Mouse (Mus musculus) adrenal gland, adult 2 months (tissue): ENCODE data around the gene Rsg1. TPM values are rescaled to one million over a fixed set of nuclear protein-coding genes. Genes with fewer than 3 reads are reported as not detected.

ENCODE experiments used
- DNase-seq: peaks from one replicate; pipeline ENCODE4 v3.0.0; 2021
- long read RNA-seq: library from polyadenylated mRNA; stranded (forward); transcript quantifications from one replicate; pipeline ENCODE4 v2.0.0, GENCODE M21; 2021
- polyA plus RNA-seq: library from polyadenylated mRNA; depleted of rRNA; stranded (reverse); fragments of >200 nt; gene quantifications from 2 replicates; pipeline ENCODE4 v1.2.3, GENCODE M21; 2012; rRNA removed
- total RNA-seq, 2 experiments: library from RNA; stranded (reverse); gene quantifications; 2 replicates each; pipeline ENCODE4 v1.2.3; 2021

Gene Rsg1
- total RNA-seq, result 1 to 10 TPM in 1 of 2 experiments, under 1 TPM in 1; 0.86 to 1.1 TPM
- polyA plus RNA-seq, result 1.7 and 2.3 TPM in 2 replicates
- long read RNA-seq, partial matches to known transcripts, result 1 of 2 reads
- long read RNA-seq, other reads (novel, unspliced or antisense), result 0 of 2 reads

- peak; percentile 95 for DNase-seq
Measured at GRCm38 (mm10) chr4:141213770-141214336, at the start of gene Rsg1. Rsg1 (plus strand) TSS chr4:141213956.

GRCm38 (mm10) chr4:141165744-141166292 lies 47.9 kb upstream of the Rsg1 start:
- DNase-seq, result no peak

GRCm38 (mm10) chr4:141167156-141167555 lies 46.6 kb upstream of the Rsg1 start:
- no peak for DNase-seq

GRCm38 (mm10) chr4:141172121-141172520 lies 41.6 kb upstream of the Rsg1 start:
- DNase-seq, result no peak

- DNase-seq, result no peak
Measured at GRCm38 (mm10) chr4:141175783-141176182, 38.0 kb upstream of the Rsg1 start.

DNA sequence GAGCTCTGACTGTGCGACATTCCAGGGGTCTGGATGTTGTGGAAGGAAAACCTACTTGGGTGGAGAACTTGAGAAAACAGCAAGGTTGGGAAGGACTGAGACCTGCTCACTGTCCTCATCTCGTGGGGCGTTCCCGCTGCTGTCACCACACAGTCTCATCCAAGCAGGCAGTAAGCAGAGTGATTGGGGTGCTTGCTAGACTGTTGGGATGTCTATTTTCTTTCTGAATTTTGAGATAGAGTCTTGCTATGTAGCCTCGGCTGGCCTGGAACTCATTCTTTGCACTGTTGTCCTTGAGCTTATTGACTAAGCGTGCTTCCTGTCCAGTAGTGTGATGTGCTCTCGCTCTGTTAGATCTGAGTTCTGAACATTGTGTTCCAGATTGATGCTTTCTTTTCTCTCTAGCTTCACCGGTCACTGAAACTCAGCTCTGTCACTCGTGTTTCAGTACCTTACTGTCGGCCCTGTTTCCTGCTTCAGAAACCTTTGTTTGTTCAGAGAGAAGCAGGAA lies 37.4 kb upstream of the Rsg1 start:
- no peak for DNase-seq

DNA sequence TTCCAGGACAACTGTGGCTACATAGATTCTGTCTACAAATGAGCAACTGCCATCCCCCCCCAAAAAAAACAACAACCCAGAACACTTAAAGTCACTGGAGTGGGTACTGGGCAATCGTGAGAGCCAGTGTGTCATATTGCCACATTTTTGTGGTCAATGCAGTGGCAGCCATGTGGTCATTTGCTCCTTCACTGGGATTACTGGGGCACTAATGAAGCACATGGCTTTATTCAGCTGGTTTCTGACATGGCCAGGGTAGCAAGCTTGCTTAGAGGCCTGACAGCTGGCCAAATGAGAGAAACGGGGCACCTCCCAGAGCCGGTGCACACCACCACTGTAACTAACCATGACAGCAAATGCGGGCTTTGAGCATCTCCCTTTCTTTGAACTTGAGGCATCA lies 35.3 kb upstream of the Rsg1 start:
- DNase-seq, result no peak

- DNase-seq, result no peak
Measured at GRCm38 (mm10) chr4:141180831-141181230, 32.9 kb upstream of the Rsg1 start.

DNA sequence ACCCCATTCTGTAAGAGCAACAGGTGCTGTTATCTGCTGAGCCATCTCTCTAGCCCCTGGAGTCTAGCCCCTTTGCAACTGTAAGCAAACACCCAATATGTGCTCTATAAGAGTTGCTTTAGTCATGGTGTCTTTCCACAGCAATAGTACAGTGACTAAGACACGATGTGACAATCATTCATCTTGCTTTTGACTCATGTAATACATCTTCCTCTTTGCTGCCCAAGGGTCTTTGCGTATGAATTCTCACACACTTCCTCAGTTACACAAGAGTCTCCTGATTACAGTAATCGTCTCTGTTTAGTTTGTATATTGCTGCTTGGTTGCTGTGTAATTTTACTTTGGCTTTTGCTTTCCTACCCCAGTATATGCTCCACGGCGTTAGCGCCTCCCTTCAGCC lies 31.8 kb upstream of the Rsg1 start:
- DNase-seq, result no peak

GRCm38 (mm10) chr4:141183932-141184331 lies 29.8 kb upstream of the Rsg1 start:
- no peak for DNase-seq

GRCm38 (mm10) chr4:141184426-141184825 lies 29.3 kb upstream of the Rsg1 start:
- no peak for DNase-seq

- no peak for DNase-seq
Measured at GRCm38 (mm10) chr4:141186923-141187836, 26.6 kb upstream of the Rsg1 start.

- DNase-seq, result no peak
Measured at GRCm38 (mm10) chr4:141191294-141191693, 22.5 kb upstream of the Rsg1 start.

DNA sequence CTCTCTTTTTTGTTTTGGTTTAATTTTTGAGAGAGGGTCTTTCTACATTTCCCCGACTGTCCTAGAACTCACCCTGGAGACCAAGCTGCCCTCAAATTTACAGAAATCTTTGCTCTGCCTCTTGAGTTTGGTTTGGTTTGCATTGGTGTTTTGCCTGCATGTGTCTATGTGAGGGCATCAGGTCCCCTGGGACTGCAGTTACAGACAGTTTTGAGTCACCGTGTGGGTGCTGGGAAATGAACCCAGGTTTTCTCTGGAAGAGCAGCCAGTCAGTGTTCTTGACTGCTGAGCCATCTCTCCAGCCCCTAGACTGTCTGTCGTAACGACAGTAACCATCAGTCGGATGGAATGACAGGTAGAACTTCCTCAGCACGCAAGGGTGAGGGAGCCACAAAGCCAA lies 19.2 kb upstream of the Rsg1 start:
- DNase-seq, result no peak

DNA sequence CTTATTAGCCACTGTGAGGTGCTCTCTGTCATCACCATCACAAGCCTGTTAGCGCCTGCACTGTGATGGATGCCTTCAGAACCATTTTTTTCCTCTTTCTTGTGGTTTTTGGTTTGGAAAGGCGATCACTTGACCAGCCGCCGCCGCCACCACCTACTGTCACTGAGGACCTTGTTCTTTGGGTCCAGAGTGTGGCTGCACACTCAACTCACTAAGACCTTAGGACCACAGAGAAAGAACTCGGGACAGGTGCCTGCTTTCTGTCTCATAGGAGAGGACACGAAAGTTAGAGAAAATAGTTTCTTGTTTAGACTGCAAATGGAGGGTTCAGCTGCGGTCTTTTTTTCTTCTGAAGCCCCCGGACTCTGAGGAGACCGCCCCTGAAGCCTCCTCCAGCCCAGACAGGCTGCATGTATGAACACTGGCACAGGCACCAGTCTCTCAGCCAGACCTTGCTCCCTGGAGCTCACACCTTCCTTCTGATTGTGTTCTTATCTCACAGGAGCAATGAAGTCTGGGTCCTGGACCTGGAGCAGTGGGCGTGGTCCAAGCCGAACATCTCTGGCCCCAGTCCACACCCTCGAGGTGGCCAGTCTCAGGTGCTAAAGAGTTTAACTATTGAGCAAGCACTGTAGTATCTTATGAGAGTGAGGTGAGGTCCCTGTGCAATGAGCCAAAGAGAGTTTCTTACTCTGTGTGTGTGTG lies 16.6 kb upstream of the Rsg1 start:
- DNase-seq, result no peak

DNA sequence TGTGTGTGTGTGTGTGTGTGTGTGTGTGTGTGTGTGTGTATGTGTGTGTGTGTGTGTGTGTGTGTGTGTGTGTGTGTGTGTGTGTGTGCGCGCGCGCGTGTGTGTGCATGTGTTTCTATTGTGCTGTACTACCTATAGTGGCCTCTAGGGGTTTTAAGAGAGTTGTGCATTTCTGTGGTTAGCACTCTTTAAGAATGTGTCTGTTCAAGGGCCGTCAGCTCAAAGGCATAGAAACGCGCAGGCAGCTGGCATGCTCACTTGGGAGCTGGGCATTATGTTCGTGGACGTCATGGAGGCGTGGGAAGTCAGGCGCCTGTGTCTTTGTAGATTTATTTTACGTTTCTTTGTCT lies 16.1 kb upstream of the Rsg1 start:
- DNase-seq, result no peak

DNA sequence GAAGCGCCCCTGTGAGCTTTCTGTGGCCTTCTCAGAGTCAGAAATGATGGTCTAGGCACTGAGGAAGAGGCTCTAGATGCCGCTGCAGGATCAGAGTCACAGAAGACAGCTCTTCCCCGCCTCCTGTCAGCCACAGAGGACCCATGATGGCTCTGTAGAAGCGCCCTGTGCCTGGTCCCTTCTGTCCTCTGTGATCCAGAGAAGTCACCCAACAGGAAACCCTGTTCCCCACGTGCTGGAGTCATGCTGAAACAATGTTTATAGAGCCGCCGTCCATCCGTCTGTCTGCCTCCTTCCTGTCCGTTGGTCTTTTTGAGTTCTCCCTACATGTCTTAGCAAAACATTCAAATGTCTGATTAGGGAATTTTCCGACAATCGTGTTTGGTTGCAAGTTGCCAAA lies 12.8 kb upstream of the Rsg1 start:
- no peak for DNase-seq

GRCm38 (mm10) chr4:141202192-141202591 lies 11.6 kb upstream of the Rsg1 start:
- no peak for DNase-seq

GRCm38 (mm10) chr4:141204580-141205061 lies 9.1 kb upstream of the Rsg1 start:
- no peak for DNase-seq

DNA sequence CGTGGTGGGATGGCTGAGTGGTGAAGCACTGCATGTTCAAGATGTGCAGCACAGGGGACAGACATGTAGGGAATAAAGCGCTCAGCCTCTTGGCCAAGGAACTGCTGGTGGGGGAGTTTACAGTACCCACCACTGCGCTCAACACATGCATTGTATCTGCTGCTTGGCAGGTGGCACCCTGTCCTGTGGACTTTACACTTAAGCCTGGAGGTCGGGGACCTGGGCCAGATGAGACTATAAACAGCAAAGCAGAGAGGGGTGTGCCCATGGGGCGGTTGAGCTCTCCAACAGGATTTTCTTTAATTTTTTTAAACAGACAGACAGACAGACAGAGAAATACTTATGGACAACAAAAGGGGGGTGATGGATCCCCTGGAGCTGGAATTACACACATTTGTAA lies 6.7 kb upstream of the Rsg1 start:
- no peak for DNase-seq

- DNase-seq, result no peak
Measured at GRCm38 (mm10) chr4:141210524-141211219, 3.1 kb upstream of the Rsg1 start.

DNA sequence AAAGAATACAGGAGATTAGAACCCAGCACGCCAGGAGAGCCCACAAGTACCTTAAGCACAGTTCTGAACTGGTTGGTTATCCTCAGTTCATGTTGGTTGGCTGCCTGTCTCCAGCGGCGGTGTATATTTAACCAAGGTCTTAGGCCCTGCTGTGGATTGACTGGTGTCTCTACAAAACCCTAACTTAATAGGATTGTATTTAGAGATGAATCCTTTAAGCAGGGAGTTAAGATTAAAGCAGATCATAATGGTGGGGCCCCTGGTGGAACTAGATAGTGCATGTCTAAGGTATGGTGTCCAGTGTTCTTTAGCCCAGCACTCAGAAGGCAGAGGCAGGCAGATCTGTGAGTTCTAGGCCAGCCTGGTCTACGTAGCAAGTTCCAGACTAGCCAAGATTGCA lies 2.1 kb upstream of the Rsg1 start:
- DNase-seq, result no peak
